Mouse (Mus musculus): ENCODE results near the gene Arrb2.

The Arrb2 gene

GRCm38 (mm10) chr11:70489138-70489537 is 56.7 kb downstream of the Arrb2 start:
- in situ Hi-C loops (cut with MboI; ENCODE audit: low sequenced_read_pairs): no loop called here

GRCm38 (mm10) chr11:70489684-70490083 is 57.2 kb downstream of the Arrb2 start:
- in situ Hi-C loops (cut with MboI; ENCODE audit: low sequenced_read_pairs): no loop called here
